Mouse (Mus musculus): Measurements from ENCODE around the gene Ttpal. TPM values are rescaled to one million over a fixed set of nuclear protein-coding genes. Genes with fewer than 3 reads are reported as not detected.
"Not testable (repeated sequence)": the region's sequence is repeated elsewhere in the genome, so short reads cannot be mapped to it uniquely, and the experiment has no call there.

Ttpal gene
- total RNA-seq, 1 experiment from 2014 or later: 87.1 TPM

DNA sequence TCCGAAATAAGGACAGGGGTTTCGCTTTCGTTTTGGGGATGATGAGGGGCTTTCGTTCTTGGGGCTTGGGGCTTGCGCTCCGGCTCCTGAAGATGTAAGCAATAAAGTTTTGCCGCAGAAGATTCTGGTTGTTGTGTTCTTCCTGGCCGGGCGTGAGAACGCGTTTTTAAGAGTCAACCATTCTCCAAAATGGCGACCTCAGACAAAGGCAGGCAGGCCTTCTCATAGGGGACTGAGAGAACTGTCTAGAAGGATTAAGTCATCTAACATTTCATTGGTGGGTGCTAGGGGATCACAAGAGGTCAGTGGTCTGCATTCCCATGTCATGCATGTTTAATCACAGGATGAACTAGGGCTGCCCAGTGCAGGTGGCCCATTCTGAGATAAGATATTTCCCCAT is 53.6 kb downstream of the Ttpal start:
- ATAC-seq (ENCODE audit: extremely low read depth, insufficient number of reproducible peaks, low FRiP score, poor library complexity, severe bottlenecking): not testable (repeated sequence)

DNA sequence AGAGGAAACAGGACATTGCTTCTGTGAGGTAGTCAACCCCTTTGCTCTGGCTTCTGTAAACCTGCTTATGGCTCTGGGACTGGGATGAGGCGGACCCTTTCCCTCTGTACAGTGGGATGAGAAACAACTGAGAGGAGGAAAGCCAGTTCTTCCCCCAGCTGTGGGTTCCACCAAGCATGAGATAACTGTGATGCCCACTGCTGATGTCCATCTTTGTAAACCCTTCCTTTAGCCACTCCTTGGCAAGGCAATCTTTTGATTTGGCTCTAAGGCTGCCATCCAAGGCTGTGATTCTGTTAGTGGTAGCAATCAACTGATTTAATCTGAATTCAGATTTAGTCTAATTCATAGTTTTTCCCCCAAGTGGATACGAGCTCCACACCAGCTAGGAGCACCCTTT is 55.4 kb downstream of the Ttpal start:
- ATAC-seq (ENCODE audit: extremely low read depth, insufficient number of reproducible peaks, low FRiP score, poor library complexity, severe bottlenecking): no peak

DNA sequence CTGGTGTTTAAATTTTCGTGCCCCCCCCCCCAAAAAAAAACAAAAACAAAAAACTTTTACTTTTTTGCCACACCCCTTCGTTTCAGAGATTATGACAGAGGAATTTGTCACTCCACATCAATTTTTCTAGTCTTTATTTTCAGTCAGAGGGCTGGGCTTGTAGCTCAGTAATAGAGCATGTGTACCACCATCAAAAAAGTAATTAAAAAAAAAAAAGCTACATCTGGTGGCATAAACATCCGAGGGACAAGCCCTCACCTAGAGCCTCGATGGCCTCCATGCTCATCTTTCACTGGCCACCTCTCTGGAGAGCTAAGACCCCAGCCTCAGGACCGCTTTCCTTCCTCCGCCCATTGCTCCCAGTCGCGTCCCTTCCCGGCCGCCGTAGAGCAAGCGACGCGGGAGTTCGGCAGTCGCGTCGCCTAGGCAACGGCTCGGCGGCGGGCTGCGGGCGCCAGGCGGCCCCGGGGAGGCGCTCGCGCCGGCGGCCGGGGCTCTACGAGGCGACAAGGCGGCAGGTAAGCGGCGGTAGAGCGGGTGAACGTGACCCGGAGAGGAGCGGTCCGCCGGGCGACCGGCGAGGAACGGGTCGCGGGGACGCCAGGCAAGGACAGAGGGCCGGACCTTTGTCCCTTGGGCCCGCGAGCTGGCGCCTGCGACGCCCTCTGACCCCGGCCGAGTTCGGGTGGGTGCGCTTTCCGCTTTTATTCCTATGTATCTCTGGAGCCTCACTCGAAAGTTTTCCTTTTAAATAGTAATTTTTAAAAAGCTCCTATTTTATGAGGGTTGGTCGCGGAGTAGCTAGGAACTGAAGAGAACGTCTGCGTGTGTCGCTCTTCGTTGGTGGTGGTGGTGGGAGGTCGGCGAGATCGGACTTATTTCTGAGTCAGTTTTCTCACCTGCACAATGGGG is 56.1 kb downstream of the Ttpal start, which contains the start of gene Pkig:
Gene Pkig, plus strand, starts transcription at position 412 of the 912 bp plus-strand sequence.
- ATAC-seq (ENCODE audit: extremely low read depth, insufficient number of reproducible peaks, low FRiP score, poor library complexity, severe bottlenecking): peak; percentile 18; the same call in 1 of the 2 replicates

DNA sequence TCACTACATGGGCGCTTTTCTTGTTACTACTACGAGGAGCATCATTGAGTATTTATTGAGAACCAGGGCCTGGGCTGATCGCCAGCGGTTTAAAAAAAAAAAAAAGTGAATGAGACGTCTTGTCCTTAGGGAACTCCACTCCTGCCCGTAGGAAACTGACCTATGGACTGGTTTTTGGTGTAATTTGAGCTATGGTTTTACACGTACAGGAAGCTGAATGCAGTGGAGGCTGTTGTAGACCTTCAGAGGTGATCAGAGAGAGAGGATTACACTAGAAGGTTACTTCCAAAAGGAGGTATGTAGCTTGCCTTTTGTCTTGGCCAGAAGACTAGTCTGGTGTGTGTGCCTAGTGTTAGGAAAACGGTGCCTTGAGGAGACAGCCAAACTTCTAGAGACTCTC is 56.8 kb downstream of the Ttpal start:
- ATAC-seq (ENCODE audit: extremely low read depth, insufficient number of reproducible peaks, low FRiP score, poor library complexity, severe bottlenecking): no peak

DNA sequence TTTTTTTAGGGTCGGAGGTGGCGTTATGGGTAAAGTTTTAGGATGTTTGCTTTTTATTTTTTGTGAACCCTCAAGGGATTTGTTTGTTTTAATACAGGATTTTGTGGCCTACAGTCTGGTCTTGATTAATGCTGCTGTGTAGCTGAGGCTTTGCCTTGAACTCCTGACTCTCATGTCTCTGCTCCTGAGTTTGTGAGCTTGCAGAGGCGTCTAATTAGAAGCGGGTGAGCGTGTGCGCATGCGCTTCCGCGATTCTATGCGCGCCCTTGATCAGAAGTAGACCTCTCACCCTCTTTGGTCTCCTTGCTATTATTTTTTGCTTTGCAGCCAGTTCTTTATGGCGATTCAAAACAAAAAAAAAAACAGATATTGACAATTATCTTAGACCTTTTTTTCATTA is 57.3 kb downstream of the Ttpal start:
- ATAC-seq (ENCODE audit: extremely low read depth, insufficient number of reproducible peaks, low FRiP score, poor library complexity, severe bottlenecking): no peak

DNA sequence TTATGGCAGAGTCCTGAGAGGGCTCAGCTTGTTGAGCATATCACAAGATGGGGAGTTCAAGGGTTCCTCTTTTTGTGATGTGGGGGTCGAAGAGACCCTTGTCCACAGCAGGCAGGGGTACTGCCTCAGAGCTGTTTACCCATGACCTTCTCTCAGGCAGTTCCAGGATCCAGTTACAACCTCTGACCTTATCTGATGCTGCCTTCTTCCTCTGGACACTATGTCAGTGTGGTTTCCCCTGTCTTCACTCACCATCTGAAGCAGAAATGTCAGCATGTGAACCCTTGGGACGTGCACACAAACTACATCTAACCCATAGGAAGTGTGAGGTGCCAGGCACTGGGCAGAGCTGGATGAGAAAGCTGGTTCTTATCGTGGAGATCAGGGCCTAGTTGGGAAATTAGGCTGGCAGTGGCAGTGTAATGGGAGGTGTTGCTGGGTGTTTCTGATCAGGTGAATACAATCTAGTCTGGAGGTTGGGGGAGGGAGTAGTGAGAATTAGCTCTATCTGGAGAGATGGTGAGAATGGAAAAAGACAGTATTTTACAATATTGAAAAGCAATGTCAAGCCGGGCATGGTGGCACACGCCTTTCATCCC is 58.1 kb downstream of the Ttpal start:
- ATAC-seq (ENCODE audit: extremely low read depth, insufficient number of reproducible peaks, low FRiP score, poor library complexity, severe bottlenecking): no peak

DNA sequence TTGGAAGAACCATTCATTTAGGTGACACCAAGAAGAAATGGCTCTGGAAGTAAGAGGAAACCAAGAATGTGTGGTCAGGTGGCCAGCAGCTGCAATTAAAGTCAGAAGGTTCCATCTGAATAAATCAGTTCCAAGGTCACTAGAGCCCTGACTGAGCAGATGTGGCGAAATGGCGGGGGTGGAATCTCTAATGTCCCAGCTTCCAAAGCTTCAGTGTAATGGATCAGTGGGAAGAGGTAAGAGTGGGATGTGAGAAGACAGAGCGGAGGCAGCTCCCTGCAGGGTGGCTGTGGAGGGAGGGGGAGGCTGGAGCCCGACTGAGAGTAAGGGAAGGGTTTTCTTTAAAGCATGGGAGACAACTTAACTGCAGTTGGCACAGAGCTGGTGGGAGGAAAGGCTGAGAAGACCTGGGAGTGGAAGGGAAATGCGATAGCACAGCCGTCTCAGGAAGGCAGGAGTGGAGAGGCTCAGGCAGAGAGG is 59.3 kb downstream of the Ttpal start:
- no peak for ATAC-seq (ENCODE audit: extremely low read depth, insufficient number of reproducible peaks, low FRiP score, poor library complexity, severe bottlenecking)

DNA sequence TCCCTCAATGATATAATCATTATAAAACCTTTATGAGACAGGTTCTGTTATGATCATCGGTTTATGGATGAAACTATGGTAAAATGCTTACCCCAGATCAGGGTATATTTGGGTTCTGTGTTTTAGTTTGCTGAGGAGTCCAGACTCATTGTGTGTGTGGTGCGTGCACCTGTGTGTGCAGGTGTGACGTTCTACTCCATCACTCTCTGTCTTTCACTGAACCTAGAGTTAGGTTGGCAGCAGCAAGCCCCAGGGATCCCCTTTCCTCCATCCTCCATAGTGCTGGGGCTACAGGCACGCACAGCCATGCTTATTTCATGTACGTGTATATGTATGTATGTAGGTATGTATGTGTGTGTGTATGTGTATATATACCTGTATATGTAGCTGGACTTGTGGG is 60.0 kb downstream of the Ttpal start:
- ATAC-seq (ENCODE audit: extremely low read depth, insufficient number of reproducible peaks, low FRiP score, poor library complexity, severe bottlenecking): no peak

DNA sequence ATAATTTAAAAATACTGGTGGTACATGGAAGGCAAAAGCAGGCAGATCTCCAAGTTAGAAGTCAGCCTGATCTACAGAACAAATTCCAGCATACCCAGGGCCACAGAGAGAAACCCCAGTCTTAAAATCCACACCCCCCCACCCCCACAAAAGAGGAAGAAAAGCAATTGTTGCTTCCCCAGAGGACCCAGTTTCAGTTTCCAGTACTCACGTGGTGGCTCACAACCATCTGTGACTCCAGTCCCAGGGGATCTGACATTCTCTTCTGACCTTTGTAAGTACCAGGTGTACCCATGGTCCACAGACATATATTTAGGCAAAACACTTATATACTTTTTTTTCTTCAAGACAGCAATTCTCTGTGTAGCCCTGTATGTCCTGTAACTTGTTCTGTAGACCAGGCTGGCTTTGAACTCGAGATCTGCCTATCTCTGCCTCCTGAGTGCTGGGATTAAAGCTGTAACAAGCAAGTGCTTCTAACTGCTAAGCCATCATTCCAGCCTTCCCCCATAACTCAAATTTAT is 60.6 kb downstream of the Ttpal start:
- ATAC-seq (ENCODE audit: extremely low read depth, insufficient number of reproducible peaks, low FRiP score, poor library complexity, severe bottlenecking): peak; percentile 78

DNA sequence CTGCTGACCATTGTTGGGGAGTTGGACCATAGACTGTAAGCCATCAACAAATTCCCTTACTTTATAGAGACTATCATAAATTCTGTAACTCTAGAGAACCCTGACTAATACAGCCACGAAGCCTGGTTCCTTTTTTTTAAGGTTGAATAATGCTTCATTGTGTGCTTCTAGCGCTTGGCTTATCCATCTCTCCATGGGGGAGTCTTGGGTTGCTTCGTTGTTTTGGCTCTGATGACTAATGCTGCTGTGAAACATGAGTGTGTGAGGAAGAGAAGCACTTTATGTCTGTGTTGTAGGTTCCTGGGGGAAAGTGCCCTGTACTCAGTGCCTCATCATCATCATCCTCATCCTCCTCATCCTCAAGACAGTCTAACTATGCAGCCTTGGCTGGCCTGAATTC is 61.8 kb downstream of the Ttpal start:
- ATAC-seq (ENCODE audit: extremely low read depth, insufficient number of reproducible peaks, low FRiP score, poor library complexity, severe bottlenecking): no peak

DNA sequence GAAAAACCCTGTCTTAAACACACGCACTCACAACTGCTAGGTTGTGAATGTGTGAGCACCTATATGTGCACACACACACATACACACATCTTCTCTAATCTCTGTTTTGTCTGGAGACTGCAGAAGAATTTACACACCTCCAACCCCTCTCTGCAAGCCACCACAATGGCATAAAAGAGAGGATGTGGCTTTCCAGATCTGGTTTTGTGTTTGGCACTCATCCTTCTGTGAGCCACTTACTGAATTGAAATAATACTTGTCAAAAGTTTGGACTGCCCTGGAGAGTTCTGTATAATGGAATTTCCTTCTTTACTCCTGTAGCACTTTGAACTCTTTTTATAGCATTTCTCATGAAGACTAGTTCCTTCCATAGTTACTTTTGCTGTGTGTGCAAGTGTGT is 64.9 kb downstream of the Ttpal start:
- ATAC-seq (ENCODE audit: extremely low read depth, insufficient number of reproducible peaks, low FRiP score, poor library complexity, severe bottlenecking): no peak

Other genes with a start within 250 kb of the Ttpal start
- gene Jph2, start 204.3 kb upstream of the Ttpal start, total RNA-seq (2017): not detected in 2 replicates
- 63.2 and 77.3 TPM in 2 replicates for gene Oser1, start 177.6 kb upstream of the Ttpal start, total RNA-seq (2017)
- gene Gdap1l1, start 163.8 kb upstream of the Ttpal start, total RNA-seq (2017): not detected in 2 replicates
- gene Fitm2, start 129.7 kb upstream of the Ttpal start, total RNA-seq (2017): 3.1 and 3.2 TPM in 2 replicates
- not detected in 2 replicates for gene R3hdml, start 110.0 kb upstream of the Ttpal start, total RNA-seq (2017)
- gene Hnf4a, start 95.5 kb upstream of the Ttpal start, total RNA-seq (2017): not detected in 2 replicates
- gene Serinc3, start 42.8 kb downstream of the Ttpal start, total RNA-seq (2017): 754 and 769 TPM in 2 replicates
- gene Pkig, start 56.1 kb downstream of the Ttpal start, total RNA-seq (2017): 93.6 and 95.4 TPM in 2 replicates
- gene Ada, start 147.9 kb downstream of the Ttpal start, total RNA-seq (2017): 3.8 and 4.9 TPM in 2 replicates
- gene Ccn5, start 218.5 kb downstream of the Ttpal start, total RNA-seq (2017): not detected in 2 replicates